Mouse (Mus musculus) hindbrain, postnatal 0 days (tissue): ENCODE measurements at regions not wholly inside any gene's neighbourhood (a gene's known extent, or its start where the extent isn't known, plus 50 kb on each side); places are given as distances from the start of the nearest gene placed in this dataset.

Experiments used
- ATAC-seq: fragments of 200-750 bp; cut with Nextera tagmentation; 2 replicates; pipeline ENCODE4 v1.8.0; 2017; ENCODE audit warnings: mild to moderate bottlenecking, moderate TSS enrichment, moderate library complexity
- DNase-seq: peaks from one replicate; pipeline ENCODE4 v3.0.0-alpha.2; 2015; ENCODE audit warnings: low spot score
- H3K27ac ChIP-seq: fragments of 300-500 bp; sonication (generic); 2 replicates; pipeline ENCODE4 v1.5.1; 2014; ENCODE audit warnings: mild to moderate bottlenecking
- H3K27me3 ChIP-seq: fragments of 300-500 bp; sonication (generic); 2 replicates; pipeline ENCODE4 v1.6.1; 2014; ENCODE audit warnings: low read length, mixed read lengths; ENCODE audit not compliant: insufficient read depth
- H3K36me3 ChIP-seq: fragments of 300-500 bp; sonication (generic); 2 replicates; pipeline ENCODE4 v1.6.1; 2014; ENCODE audit warnings: low read length, mixed read lengths; ENCODE audit not compliant: insufficient read depth
- H3K4me1 ChIP-seq: fragments of 300-500 bp; sonication (generic); 2 replicates; pipeline ENCODE4 v1.6.1; 2014; ENCODE audit warnings: antibody characterized with exemption, low read length, mixed read lengths; ENCODE audit not compliant: insufficient read depth
- H3K4me2 ChIP-seq: fragments of 300-500 bp; sonication (generic); 2 replicates; pipeline ENCODE4 v1.6.1; 2014; ENCODE audit warnings: low read depth, mild to moderate bottlenecking, low read length, moderate library complexity, mixed read lengths
- H3K4me3 ChIP-seq: fragments of 300-500 bp; sonication (generic); 2 replicates; pipeline ENCODE4 v1.5.1; 2014; ENCODE audit warnings: low read length
- H3K9ac ChIP-seq: fragments of 300-500 bp; sonication (generic); replicated peaks from 2 replicates; pipeline ENCODE4 v1.6.1; 2014; ENCODE audit warnings: mild to moderate bottlenecking, low read length, moderate library complexity, mixed read lengths
- H3K9me3 ChIP-seq: fragments of 300-500 bp; sonication (generic); 2 replicates; pipeline ENCODE4 v1.6.1; 2016; ENCODE audit warnings: low read length, mixed read lengths
- CTCF ChIP-seq: IDR thresholded peaks from 2 replicates; pipeline ENCODE4 v1.5.1; 2016; ENCODE audit warnings: antibody characterized with exemption, control low read depth, low read depth
- WGBS: fragments of 180-500 bp; shearing (Covaris S2); extraction: QIAGEN DNeasy Blood & Tissue Kit; methylation state at CpG from one replicate; pipeline ENCODE4 v1.1.7; 2014; 5-methylcytosine and 5-hydroxymethylcytosine counted together

DNA sequence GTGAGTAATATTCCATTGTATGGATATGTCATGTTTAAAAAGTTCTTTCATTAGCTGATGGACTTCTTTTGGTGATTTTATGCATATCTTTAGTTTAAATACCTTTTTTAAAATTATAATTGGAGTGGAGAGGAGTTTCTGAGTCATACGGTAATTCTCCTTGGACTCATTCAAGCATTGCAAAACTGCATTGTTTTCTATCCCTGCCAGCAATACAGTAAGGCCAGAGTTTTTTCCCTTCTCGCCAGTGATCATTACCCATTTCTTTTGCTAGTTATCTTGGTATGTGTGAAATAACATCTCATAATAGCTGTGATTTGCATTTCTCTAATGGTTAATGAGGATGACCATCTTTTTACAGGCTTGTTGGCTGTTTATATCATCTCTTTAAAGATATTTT lies 271.6 kb upstream of the Nr2f2 start:
- no peak for TF ChIP-seq CTCF
- no peak for ATAC-seq

DNA sequence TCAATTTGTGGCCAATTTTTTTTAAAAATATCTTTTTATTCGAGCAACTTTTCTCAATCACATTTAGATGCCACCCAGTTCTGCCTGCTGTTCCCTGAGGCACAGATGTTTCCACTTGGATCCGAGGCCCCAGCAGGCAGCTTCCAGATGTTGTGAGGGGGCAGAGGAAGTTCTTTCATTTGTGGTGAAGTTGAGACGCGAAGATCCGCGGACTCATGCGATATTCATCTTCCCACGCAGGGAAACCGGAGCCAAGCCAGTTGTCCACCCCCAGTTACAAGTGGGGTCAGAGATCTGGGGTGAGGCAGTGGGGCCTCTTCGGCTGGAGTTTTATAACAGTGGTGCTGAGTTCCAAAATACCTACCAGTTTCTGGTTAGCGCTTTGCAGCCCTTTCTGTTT lies 267.5 kb upstream of the Nr2f2 start:
- Histone ChIP-seq H3K36me3 (no peaks in the 10 kb centered on the region), H3K9me3 (no peaks in the 10 kb centered on the region), H3K9ac (no peak overlapping the region), H3K4me3 (no peak overlapping the region), H3K4me2 (peak overlapping the region; percentile 21; the same call in 1 of the 2 replicates), H3K4me1 (no peaks in the 10 kb centered on the region; the same call in 1 of the 2 replicates), H3K27ac (no peak overlapping the region), H3K27me3 (no peaks in the 10 kb centered on the region)
- WGBS: 40% methylated on average over 11 of the region's 11 CpGs
- DNase-seq (no peak), ATAC-seq (no peak)
- no peak for TF ChIP-seq CTCF

More for the DNA sequence above, 271.6 kb upstream of the Nr2f2 start:
- no peaks in the 10 kb centered on the region; the same call in 1 of the 2 replicates for H3K4me1 ChIP-seq
- DNase-seq: no peak
- H3K9me3 ChIP-seq: no peaks in the 10 kb centered on the region
- H3K9ac ChIP-seq: no peak overlapping the region
- H3K4me2 ChIP-seq: no peak overlapping the region
- 57% methylated on average over 2 of the region's 2 CpGs for WGBS
- no peak overlapping the region for H3K4me3 ChIP-seq
- no peak overlapping the region for H3K27ac ChIP-seq
- H3K27me3 ChIP-seq: no peaks in the 10 kb centered on the region
- no peaks in the 10 kb centered on the region for H3K36me3 ChIP-seq

DNA sequence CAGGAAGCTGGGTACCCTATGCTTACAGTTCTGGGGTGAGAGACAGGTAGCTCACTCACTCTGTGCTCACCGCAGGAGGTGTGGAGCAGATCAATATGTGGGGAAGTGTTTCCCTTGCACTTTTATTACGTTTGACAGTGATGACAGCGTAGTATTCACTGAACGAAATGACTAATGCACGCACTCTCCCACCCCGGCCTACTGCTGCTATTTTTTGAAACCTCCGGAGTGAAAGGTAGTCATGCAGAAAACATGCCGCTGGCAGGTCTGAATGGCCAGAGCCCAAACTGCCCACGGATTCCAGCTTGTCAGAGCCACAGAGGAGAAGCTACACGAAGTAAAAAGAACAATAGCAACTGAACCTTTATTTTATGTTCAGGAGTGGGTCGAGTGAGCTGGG lies 267.0 kb upstream of the Nr2f2 start:
- ATAC-seq (no peak), DNase-seq (peak; percentile 25)
- no peaks in the 10 kb centered on the region for H3K27me3 ChIP-seq
- H3K36me3 ChIP-seq: no peaks in the 10 kb centered on the region
- no peak overlapping the region for H3K27ac ChIP-seq
- H3K4me1 ChIP-seq: no peaks in the 10 kb centered on the region; the same call in 1 of the 2 replicates
- no peak overlapping the region for H3K9ac ChIP-seq
- no peak for TF ChIP-seq CTCF
- no peaks in the 10 kb centered on the region for H3K9me3 ChIP-seq
- peak overlapping the region; percentile 21; the same call in 1 of the 2 replicates for H3K4me2 ChIP-seq
- 12% methylated on average over 11 of the region's 11 CpGs for WGBS
- no peak overlapping the region for H3K4me3 ChIP-seq

DNA sequence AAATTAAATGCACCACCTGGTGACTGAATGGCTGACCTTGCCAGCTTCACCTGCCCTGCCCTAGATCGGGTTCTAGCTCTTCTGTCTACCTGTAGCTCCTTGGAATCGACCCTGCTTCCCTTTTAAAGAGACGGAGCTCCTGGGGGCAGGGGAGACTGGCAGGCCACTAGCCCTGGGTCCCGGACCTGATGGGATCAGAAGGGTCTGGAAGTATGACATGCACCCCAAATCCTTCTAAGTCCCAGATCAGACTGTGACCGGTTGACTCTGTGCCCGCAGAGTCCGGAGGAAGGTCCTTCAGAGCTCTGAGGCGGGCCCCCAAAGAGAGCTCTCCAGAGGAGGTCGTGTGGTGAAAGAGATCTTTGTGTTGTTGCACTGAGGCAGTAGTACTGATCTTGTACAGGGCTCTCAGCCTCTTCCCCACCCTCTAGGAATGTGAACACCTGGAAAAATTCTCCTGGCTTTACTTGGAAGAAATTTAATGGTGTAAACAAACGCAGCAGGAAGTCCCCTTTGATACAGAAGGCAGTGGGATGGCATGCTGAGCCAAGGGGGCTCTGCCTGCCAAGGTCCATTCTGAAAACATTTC lies 259.2 kb upstream of the Nr2f2 start:
- Histone ChIP-seq H3K4me3 (peak overlapping the region; percentile 31), H3K27ac (peak overlapping the region; percentile 20; the same call in 1 of the 2 replicates), H3K27me3 (no peaks in the 10 kb centered on the region), H3K9me3 (no peaks in the 10 kb centered on the region), H3K4me1 (peaks cover 19% of the 10 kb centered on the region), H3K36me3 (no peaks in the 10 kb centered on the region), H3K9ac (0 out of 2 replicates have a peak overlapping the region, but pooled peaks have one; percentile 4), H3K4me2 (peak overlapping the region; percentile 68)
- 7% methylated on average over 10 of the region's 10 CpGs for WGBS
- no peak for TF ChIP-seq CTCF
- DNase-seq (no peak), ATAC-seq (peak; percentile 58)

DNA sequence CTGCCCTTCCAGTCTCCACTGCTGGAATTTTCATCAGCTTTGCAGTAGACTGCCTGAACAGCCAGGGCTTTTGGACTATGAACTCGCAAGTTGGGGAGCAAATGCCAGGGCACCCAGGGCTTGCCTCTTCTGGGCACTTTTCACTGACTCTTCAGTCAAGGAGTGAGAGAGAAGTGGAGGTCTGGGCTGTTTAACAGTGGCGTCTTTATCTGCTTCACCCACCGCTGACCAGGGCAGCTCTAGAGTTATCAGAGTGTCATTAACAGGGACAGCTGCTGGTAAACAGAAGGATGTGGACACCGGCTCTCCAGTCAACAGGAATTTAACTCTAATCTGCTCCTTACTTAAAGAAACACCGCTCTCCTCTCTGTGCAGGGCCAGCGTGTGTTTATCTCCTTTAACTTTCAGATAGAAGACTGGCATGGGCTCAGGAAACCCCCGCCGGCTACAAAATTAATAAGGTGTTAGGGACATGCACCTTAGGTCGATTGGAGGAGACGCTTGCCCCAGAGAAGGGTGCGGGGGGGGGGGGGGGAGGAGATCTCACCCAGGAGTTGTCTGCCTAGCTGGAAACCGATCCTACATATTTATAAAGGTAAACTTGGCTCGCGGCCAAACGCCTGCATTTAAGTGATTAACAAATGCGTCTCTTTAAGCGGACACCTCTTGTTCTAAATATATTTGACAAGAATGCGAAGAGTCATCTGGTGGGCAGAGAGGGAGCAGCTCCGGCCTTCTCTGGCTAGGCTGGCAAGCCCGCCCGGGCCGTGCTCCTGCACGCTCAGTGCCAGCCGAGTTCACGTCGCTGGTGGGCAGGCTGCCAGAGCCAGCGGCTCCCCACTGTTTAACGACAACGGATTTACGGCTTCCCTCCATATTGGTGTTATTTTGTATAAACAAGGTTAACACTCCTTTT lies 258.4 kb upstream of the Nr2f2 start:
- Histone ChIP-seq H3K4me3 (peak overlapping the region; percentile 31), H3K4me2 (peak overlapping the region; percentile 68), H3K9ac (0 out of 2 replicates have a peak overlapping the region, but pooled peaks have one; percentile 4), H3K4me1 (peaks cover 19% of the 10 kb centered on the region), H3K27me3 (no peaks in the 10 kb centered on the region), H3K27ac (peak overlapping the region; percentile 20; the same call in 1 of the 2 replicates), H3K9me3 (no peaks in the 10 kb centered on the region), H3K36me3 (no peaks in the 10 kb centered on the region)
- peak; percentile 69 for ATAC-seq
- no peak for TF ChIP-seq CTCF
- 2% methylated on average over 30 of the region's 30 CpGs for WGBS
- DNase-seq: peak; percentile 75

DNA sequence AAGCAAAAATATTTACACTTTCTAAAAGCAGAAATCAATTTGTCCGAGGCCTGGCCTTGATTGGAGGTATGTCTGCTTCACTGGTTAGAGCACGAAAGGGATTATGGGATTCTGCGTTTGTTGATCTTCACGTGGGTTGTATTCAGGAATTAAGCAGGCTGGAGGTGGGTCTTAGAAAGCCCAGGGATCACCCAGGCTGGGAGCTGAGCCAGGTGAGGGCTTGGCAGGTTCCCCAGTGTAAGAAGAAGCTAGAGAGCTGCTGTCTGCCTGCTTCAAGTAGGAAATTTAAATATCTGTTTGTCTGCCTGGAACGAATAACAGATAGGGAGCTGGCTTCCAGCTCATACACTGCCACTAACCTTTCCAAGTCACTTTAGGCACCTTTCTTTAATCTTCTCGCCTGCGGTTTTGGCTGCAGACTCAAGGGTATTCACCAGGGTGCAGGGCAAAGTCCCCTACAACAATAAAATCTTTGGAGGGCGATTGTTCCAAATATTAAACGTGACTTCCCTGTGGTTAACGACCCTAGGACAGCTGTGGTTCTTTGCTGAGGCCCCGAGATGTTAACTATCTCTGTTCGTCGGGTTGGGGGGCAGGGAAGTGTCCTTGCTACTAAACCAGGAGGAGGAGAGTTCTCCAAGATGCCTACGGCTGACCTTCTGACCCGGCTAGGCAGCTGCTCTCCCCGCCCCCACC lies 257.6 kb upstream of the Nr2f2 start:
- WGBS: 15% methylated on average over 16 of the region's 16 CpGs
- Histone ChIP-seq H3K9ac (no peak overlapping the region), H3K4me1 (peaks cover 19% of the 10 kb centered on the region), H3K36me3 (no peaks in the 10 kb centered on the region), H3K4me3 (no peak overlapping the region), H3K4me2 (peak overlapping the region; percentile 68; the same call in 1 of the 2 replicates), H3K9me3 (no peaks in the 10 kb centered on the region), H3K27me3 (no peaks in the 10 kb centered on the region), H3K27ac (no peak overlapping the region)
- DNase-seq (no peak), ATAC-seq (no peak)
- no peak for TF ChIP-seq CTCF
